Mouse (Mus musculus): ENCODE measurements around the gene Cts6.
"Not testable (repeated sequence)": the region's sequence is repeated elsewhere in the genome, so short reads cannot be mapped to it uniquely, and the experiment has no call there.

The Cts6 gene

DNA sequence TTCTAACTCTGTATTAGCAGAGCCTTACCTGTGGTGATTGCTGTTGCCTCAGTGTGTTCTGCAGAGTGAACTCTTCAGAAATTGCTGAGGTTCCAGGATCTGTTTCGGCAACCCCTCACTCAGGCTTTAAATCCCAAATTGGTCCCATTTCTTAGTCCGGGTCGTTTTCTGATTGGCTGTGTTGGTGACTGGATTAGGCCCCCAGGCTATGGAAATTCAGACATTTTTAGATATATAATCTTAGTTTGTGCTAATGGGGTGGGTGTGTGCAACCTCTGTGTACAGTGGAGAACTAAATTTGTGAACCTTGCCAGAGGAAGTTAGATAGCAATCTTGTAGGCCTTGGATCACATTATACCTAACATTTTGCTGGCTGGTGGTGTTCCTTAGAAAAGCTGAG lies at the start of gene Cts6:
Cts6 (minus strand) TSS at position 101 of the 400 bp plus-strand sequence.
- no peak for DNase-seq (ENCODE audit: low spot score)

DNA sequence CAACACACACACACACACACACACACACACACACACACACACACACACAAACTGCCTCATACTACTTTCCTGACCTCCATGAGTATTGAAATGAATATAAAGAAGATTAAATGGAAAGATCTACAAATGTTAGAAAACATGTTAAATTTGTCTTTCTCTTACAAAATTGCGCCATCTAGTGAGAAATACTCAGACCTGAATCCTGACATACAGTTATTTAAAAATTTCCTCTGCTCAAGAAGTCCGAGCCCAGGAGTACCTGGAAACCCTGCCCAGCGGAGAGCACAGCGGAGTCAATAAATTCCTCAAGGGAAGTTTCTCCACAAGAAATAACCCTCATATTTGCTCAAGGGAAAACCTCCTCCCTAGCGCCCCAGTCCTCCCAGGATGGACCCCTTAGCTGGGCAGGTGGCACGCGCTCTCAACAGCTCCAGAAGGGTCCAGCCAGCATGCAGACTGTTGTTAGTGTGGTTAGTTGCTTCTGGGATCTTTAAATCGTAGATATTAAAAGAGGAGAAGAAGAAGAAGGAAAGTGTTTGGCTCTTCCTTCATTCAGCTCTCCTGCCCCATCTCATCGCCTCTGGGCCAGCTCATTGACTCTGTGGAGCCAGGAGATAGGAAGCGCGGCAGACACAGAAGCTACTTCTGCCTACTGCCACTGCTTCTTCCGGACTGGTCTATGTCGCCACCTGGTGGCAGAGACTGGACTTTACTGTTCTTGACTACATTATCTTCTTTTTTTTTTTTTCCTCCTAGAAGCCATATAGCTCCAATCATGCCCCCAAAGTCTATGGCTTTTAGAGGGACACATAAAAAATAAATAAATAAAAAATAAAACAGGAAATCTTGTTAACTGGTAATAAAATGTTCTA lies 38.1 kb upstream of the Cts6 start:
- DNase-seq (ENCODE audit: low spot score) = peak; percentile 22

GRCm38 (mm10) chr13:61185151-61185933 lies 17.9 kb downstream of the Cts6 start:
- not testable (repeated sequence) for DNase-seq (ENCODE audit: low spot score)

- no peak for DNase-seq (ENCODE audit: low spot score)
These were observed 38.6 kb downstream of the Cts6 start for GRCm38 (mm10) chr13:61164622-61165021.

- no peak for DNase-seq (ENCODE audit: low spot score)
These were observed 39.1 kb downstream of the Cts6 start, which contains the start of gene Ctsr for GRCm38 (mm10) chr13:61164156-61164555. TSS of gene Ctsr (minus strand) at chr13:61164256.

All from testis, postnatal 14 days (tissue).